Comparison of ENCODE assay signal across 8 mouse cellular contexts in genomic region chr2:114200932-114201559, GRCm38 (mm10). TPM values are rescaled to one million over a fixed set of nuclear protein-coding genes. Genes with fewer than 3 reads are reported as not detected.
DNase-seq lines count a peak whose midpoint lies in the region; ATAC-seq and TF ChIP-seq lines count a peak whose summit lies in the region.

Zfp770 (minus strand) TSS chr2:114201469.

- no peak for TF ChIP-seq EP300 in liver, postnatal 0 days (IDR thresholded peaks at IDR 0.05; ENCODE audit: low read depth)

- H3K9ac ChIP-seq in ES-E14 (ENCODE audit: insufficient read depth, low read depth, low read length, poor library complexity, severe bottlenecking) = peak within 1 kb of the TSS; percentile 94
- peak within 1 kb of the TSS; percentile 95 for H3K9ac ChIP-seq in forebrain, embryonic 15.5 days (replicated peaks)
- H3K9ac ChIP-seq in liver, postnatal 0 days (replicated peaks) = peak within 1 kb of the TSS; percentile 74
- peak within 1 kb of the TSS; percentile 93 for H3K9ac ChIP-seq in neural tube, embryonic 13.5 days

- peaks cover 0 to 2% of the 10 kb centered on the region in 2 experiments; a peak in 1 of 4 replicates for H3K4me1 ChIP-seq in ES-E14 (ENCODE audit: control insufficient read depth in 2 of 2, insufficient read depth in 2 of 2, low read length in 2 of 2, poor library complexity in 1 of 2)
- peaks cover 21% of the 10 kb centered on the region for H3K4me1 ChIP-seq in forebrain, embryonic 15.5 days
- H3K4me1 ChIP-seq in liver, postnatal 0 days (ENCODE audit: insufficient read depth) = peaks cover 8% of the 10 kb centered on the region
- H3K4me1 ChIP-seq in neural tube, embryonic 13.5 days (replicated peaks) = peaks cover 18% of the 10 kb centered on the region

- H3K27ac ChIP-seq in ES-E14 (ENCODE audit: insufficient read depth, low read depth, low read length, poor library complexity, severe bottlenecking) = no peak within 1 kb of the TSS
- H3K27ac ChIP-seq in forebrain, embryonic 15.5 days (replicated peaks) = peak within 1 kb of the TSS; percentile 77
- H3K27ac ChIP-seq in liver, postnatal 0 days (ENCODE audit: low read depth) = peak within 1 kb of the TSS; percentile 44
- H3K27ac ChIP-seq in neural tube, embryonic 13.5 days (replicated peaks) = peak within 1 kb of the TSS; percentile 77

- H3K9me3 ChIP-seq in ES-E14 (ENCODE audit: control insufficient read depth, insufficient read depth, low read depth, low read length) = no peaks in the 10 kb centered on the region
- no peaks in the 10 kb centered on the region for H3K9me3 ChIP-seq in forebrain, embryonic 15.5 days
- no peaks in the 10 kb centered on the region for H3K9me3 ChIP-seq in liver, postnatal 0 days (ENCODE audit: low read length)
- no peaks in the 10 kb centered on the region for H3K9me3 ChIP-seq in neural tube, embryonic 13.5 days

- no peak for TF ChIP-seq CTCF in liver, postnatal 0 days (IDR thresholded peaks at IDR 0.05; ENCODE audit: low read depth)

- in situ Hi-C loops in ES-E14 (cut with MboI; ENCODE audit: low sequenced_read_pairs in 2 of 2, unreplicated experiment in 2 of 2) = no loop called here

- H3K36me3 ChIP-seq in ES-E14 (ENCODE audit: control insufficient read depth, insufficient read depth, low read length, poor library complexity, severe bottlenecking) = peaks cover 2% of the 10 kb centered on the region
- H3K36me3 ChIP-seq in forebrain, embryonic 15.5 days = peaks cover 10% of the 10 kb centered on the region
- H3K36me3 ChIP-seq in liver, postnatal 0 days (replicated peaks; ENCODE audit: insufficient read depth, low read length) = peaks cover 12% of the 10 kb centered on the region
- H3K36me3 ChIP-seq in neural tube, embryonic 13.5 days = peaks cover 13% of the 10 kb centered on the region

- under 1% methylated on average over 36 of the region's 36 CpGs for WGBS in forebrain, embryonic 15.5 days
- under 1% methylated on average over 36 of the region's 36 CpGs for WGBS in liver, postnatal 0 days (ENCODE audit: insufficient replicate concordance)
- under 1% methylated on average over 36 of the region's 36 CpGs for WGBS in neural tube, embryonic 13.5 days

- peak; percentile 98 for ATAC-seq in forebrain, embryonic 15.5 days (replicated peaks)
- peak; percentile 89 for ATAC-seq in liver, postnatal 0 days
- ATAC-seq in neural tube, embryonic 13.5 days (ENCODE audit: low read depth) = peak; percentile 97

- no peaks in the 10 kb centered on the region for H3K27me3 ChIP-seq in forebrain, embryonic 15.5 days
- no peaks in the 10 kb centered on the region for H3K27me3 ChIP-seq in liver, postnatal 0 days (ENCODE audit: insufficient read depth, low read length)
- no peaks in the 10 kb centered on the region for H3K27me3 ChIP-seq in neural tube, embryonic 13.5 days

- intact Hi-C loops in heart, postnatal 25 days (cut with DNase I) = no loop called here

- H3K4me3 ChIP-seq in ES-E14 (ENCODE audit: insufficient read depth in 1 of 2, low read depth in 1 of 2, low read length in 2 of 2, poor library complexity in 1 of 2, severe bottlenecking in 1 of 2) = peak within 1 kb of the TSS; percentile 85 to 94
- H3K4me3 ChIP-seq in forebrain, embryonic 15.5 days = peak within 1 kb of the TSS; percentile 91
- peak within 1 kb of the TSS; percentile 72 for H3K4me3 ChIP-seq in liver, postnatal 0 days (ENCODE audit: low read depth, low read length)
- H3K4me3 ChIP-seq in neural tube, embryonic 13.5 days = peak within 1 kb of the TSS; percentile 82

- DNase-seq in ES-E14 (ENCODE audit: low read depth, low spot score) = peak; percentile 59
- peak; percentile 76 for DNase-seq in cerebellum, adult 11-12 months
- peak; percentile 58 for DNase-seq in heart, postnatal 25 days (ENCODE audit: low spot score)
- peak; percentile 79 for DNase-seq in layer of hippocampus, adult 11-12 months (ENCODE audit: low spot score)
- DNase-seq in liver, postnatal 0 days = peak; percentile 75
- DNase-seq in telencephalon, adult 2 months (ENCODE audit: low read depth, low spot score) = peak; percentile 76

- H3K4me2 ChIP-seq in forebrain, embryonic 15.5 days (replicated peaks) = peak within 1 kb of the TSS; percentile 84
- peak within 1 kb of the TSS; percentile 84 for H3K4me2 ChIP-seq in liver, postnatal 0 days (ENCODE audit: low read depth, low read length)
- peak within 1 kb of the TSS; percentile 82 for H3K4me2 ChIP-seq in neural tube, embryonic 13.5 days

TF ChIP-seq in ES-E14, 5 proteins besides CTCF, POLR2A, EP300 and RAD21:
- TF ChIP-seq MAFK (IDR thresholded peaks at IDR 0.05; ENCODE audit: insufficient read depth, low read depth, low read length) = no peak
- no peak for TF ChIP-seq ZNF384 (IDR thresholded peaks at IDR 0.05; ENCODE audit: low read depth, low read length)
- no peak for TF ChIP-seq ZC3H11A (IDR thresholded peaks at IDR 0.05; ENCODE audit: borderline replicate concordance, low read depth, low read length)
- TF ChIP-seq HCFC1 (IDR thresholded peaks at IDR 0.05; ENCODE audit: borderline replicate concordance, insufficient read depth, low read length) = peak; percentile 78
- TF ChIP-seq CHD2 (IDR thresholded peaks at IDR 0.05; ENCODE audit: low read depth, low read length) = peak; percentile 42; the same call in 1 of the 2 replicates

RNA-seq across cellular contexts. Expression of gene Zfp770, which starts in this region (rescaled TPM):
- 9.0 and 11.5 TPM in 2 replicates for total RNA-seq in ES-E14 (2012; rRNA removed)
- 5.5 and 5.9 TPM in 2 replicates for polyA plus RNA-seq in forebrain, embryonic 15.5 days (2015; fragmentation: Nextera tagmentation; extraction: Ambion mirVana)
- total RNA-seq in heart, postnatal 25 days (2021) = 10 to 100 TPM; 15.2 to 16.2 TPM
- 1.6 and 1.7 TPM in 2 replicates for polyA plus RNA-seq in liver, postnatal 0 days (2015; fragmentation: Nextera tagmentation; extraction: Ambion mirVana)
- 4.8 and 5.0 TPM in 2 replicates for polyA plus RNA-seq in neural tube, embryonic 13.5 days (2015; fragmentation: Nextera tagmentation; extraction: Ambion mirVana)
